Mouse (Mus musculus): Measurements from ENCODE around the gene Rnf167. TPM values are rescaled to one million over a fixed set of nuclear protein-coding genes. Genes with fewer than 3 reads are reported as not detected.

Rnf167 gene
- polyA plus RNA-seq, 1 experiment from 2014 or later: 93.4 TPM

- Histone ChIP-seq H3K9ac (no peak overlapping the region), H3K27ac (no peak overlapping the region), H3K27me3 (ENCODE audit: control insufficient read depth, insufficient read depth, low read length) (no peaks in the 10 kb centered on the region), H3K4me1 (replicated peaks; ENCODE audit: control insufficient read depth, insufficient read depth, low read length) (no peaks in the 10 kb centered on the region), H3K36me3 (replicated peaks; ENCODE audit: control insufficient read depth, insufficient read depth) (no peaks in the 10 kb centered on the region), H3K9me3 (ENCODE audit: control insufficient read depth, low read length) (no peaks in the 10 kb centered on the region), H3K4me2 (replicated peaks) (no peak overlapping the region), H3K4me3 (replicated peaks; ENCODE audit: low read length) (no peak overlapping the region)
- WGBS: 78% methylated on average over 7 of the region's 7 CpGs
- ATAC-seq (ENCODE audit: low FRiP score): no peak
- DNase-seq (ENCODE audit: low spot score): no peak
These were observed 16.9 kb upstream of the Rnf167 start for GRCm38 (mm10) chr11:70630129-70630528.

GRCm38 (mm10) chr11:70635601-70636000 lies 11.4 kb upstream of the Rnf167 start:
- ATAC-seq (ENCODE audit: low FRiP score) (no peak), DNase-seq (ENCODE audit: low spot score) (no peak)
- 86% methylated on average over 4 of the region's 4 CpGs for WGBS
- no peak overlapping the region for H3K27ac ChIP-seq
- no peak overlapping the region for H3K9ac ChIP-seq
- no peaks in the 10 kb centered on the region for H3K36me3 ChIP-seq (replicated peaks; ENCODE audit: control insufficient read depth, insufficient read depth)
- no peak overlapping the region for H3K4me2 ChIP-seq (replicated peaks)
- no peak overlapping the region for H3K4me3 ChIP-seq (replicated peaks; ENCODE audit: low read length)
- no peaks in the 10 kb centered on the region for H3K27me3 ChIP-seq (ENCODE audit: control insufficient read depth, insufficient read depth, low read length)
- H3K9me3 ChIP-seq (ENCODE audit: control insufficient read depth, low read length): no peaks in the 10 kb centered on the region
- H3K4me1 ChIP-seq (replicated peaks; ENCODE audit: control insufficient read depth, insufficient read depth, low read length): no peaks in the 10 kb centered on the region

- no peak overlapping the region for H3K4me3 ChIP-seq (replicated peaks; ENCODE audit: low read length)
- no peaks in the 10 kb centered on the region for H3K4me1 ChIP-seq (replicated peaks; ENCODE audit: control insufficient read depth, insufficient read depth, low read length)
- no peak overlapping the region for H3K4me2 ChIP-seq (replicated peaks)
- no peak for ATAC-seq (ENCODE audit: low FRiP score)
- whole genome bisulfite sequencing: 100% methylated on average over 1 of the region's 1 CpGs
- H3K36me3 ChIP-seq (replicated peaks; ENCODE audit: control insufficient read depth, insufficient read depth): peaks cover 3% of the 10 kb centered on the region; the same call in 1 of the 2 replicates
- H3K9me3 ChIP-seq (ENCODE audit: control insufficient read depth, low read length): no peaks in the 10 kb centered on the region
- H3K27ac ChIP-seq: no peak overlapping the region
- H3K27me3 ChIP-seq (ENCODE audit: control insufficient read depth, insufficient read depth, low read length): no peaks in the 10 kb centered on the region
- DNase-seq (ENCODE audit: low spot score): no peak
- H3K9ac ChIP-seq: no peak overlapping the region
These were observed 9.3 kb upstream of the Rnf167 start for GRCm38 (mm10) chr11:70637764-70638163.

- Histone ChIP-seq H3K4me1 (replicated peaks; ENCODE audit: control insufficient read depth, insufficient read depth, low read length) (no peaks in the 10 kb centered on the region), H3K36me3 (replicated peaks; ENCODE audit: control insufficient read depth, insufficient read depth) (peaks cover 8% of the 10 kb centered on the region; the same call in 1 of the 2 replicates), H3K4me2 (replicated peaks) (no peak overlapping the region), H3K27me3 (ENCODE audit: control insufficient read depth, insufficient read depth, low read length) (no peaks in the 10 kb centered on the region), H3K27ac (no peak overlapping the region), H3K9ac (no peak overlapping the region), H3K9me3 (ENCODE audit: control insufficient read depth, low read length) (no peaks in the 10 kb centered on the region), H3K4me3 (replicated peaks; ENCODE audit: low read length) (no peak overlapping the region)
- ATAC-seq (ENCODE audit: low FRiP score) (no peak), DNase-seq (ENCODE audit: low spot score) (no peak)
- WGBS: 95% methylated on average over 1 of the region's 1 CpGs
These were observed 8.7 kb upstream of the Rnf167 start for GRCm38 (mm10) chr11:70638293-70638692.

- 53% methylated on average over 5 of the region's 5 CpGs for WGBS
- Histone ChIP-seq H3K4me2 (replicated peaks) (no peak within 1 kb of the TSS), H3K9ac (no peak within 1 kb of the TSS), H3K27ac (no peak within 1 kb of the TSS), H3K4me3 (replicated peaks; ENCODE audit: low read length) (no peak within 1 kb of the TSS), H3K36me3 (replicated peaks; ENCODE audit: control insufficient read depth, insufficient read depth) (peaks cover 12% of the 10 kb centered on the region; the same call in 1 of the 2 replicates), H3K4me1 (replicated peaks; ENCODE audit: control insufficient read depth, insufficient read depth, low read length) (no peaks in the 10 kb centered on the region), H3K9me3 (ENCODE audit: control insufficient read depth, low read length) (no peaks in the 10 kb centered on the region), H3K27me3 (ENCODE audit: control insufficient read depth, insufficient read depth, low read length) (no peaks in the 10 kb centered on the region)
- DNase-seq (ENCODE audit: low spot score) (no peak), ATAC-seq (ENCODE audit: low FRiP score) (no peak)
These were observed 8.2 kb upstream of the Rnf167 start, which contains the start of gene Gp1ba for GRCm38 (mm10) chr11:70638714-70639278. Gene Gp1ba, plus strand, starts transcription at chr11:70639122.

- no peak for ATAC-seq (ENCODE audit: low FRiP score)
- Histone ChIP-seq H3K9ac (no peak overlapping the region), H3K9me3 (ENCODE audit: control insufficient read depth, low read length) (no peaks in the 10 kb centered on the region), H3K36me3 (replicated peaks; ENCODE audit: control insufficient read depth, insufficient read depth) (peaks cover 24% of the 10 kb centered on the region), H3K4me3 (replicated peaks; ENCODE audit: low read length) (no peak overlapping the region), H3K27ac (no peak overlapping the region), H3K4me1 (replicated peaks; ENCODE audit: control insufficient read depth, insufficient read depth, low read length) (no peaks in the 10 kb centered on the region; the same call in 1 of the 2 replicates), H3K27me3 (ENCODE audit: control insufficient read depth, insufficient read depth, low read length) (no peaks in the 10 kb centered on the region), H3K4me2 (replicated peaks) (no peak overlapping the region)
- WGBS: 81% methylated on average over 8 of the region's 8 CpGs
- DNase-seq (ENCODE audit: low spot score): no peak
These were observed 7.1 kb upstream of the Rnf167 start for GRCm38 (mm10) chr11:70639976-70640375.

GRCm38 (mm10) chr11:70641241-70641640 lies 5.8 kb upstream of the Rnf167 start:
- Histone ChIP-seq H3K4me1 (replicated peaks; ENCODE audit: control insufficient read depth, insufficient read depth, low read length) (peaks cover 12% of the 10 kb centered on the region), H3K9me3 (ENCODE audit: control insufficient read depth, low read length) (no peaks in the 10 kb centered on the region), H3K9ac (no peak overlapping the region), H3K4me3 (replicated peaks; ENCODE audit: low read length) (no peak overlapping the region), H3K36me3 (replicated peaks; ENCODE audit: control insufficient read depth, insufficient read depth) (peaks cover 30% of the 10 kb centered on the region), H3K27ac (no peak overlapping the region), H3K4me2 (replicated peaks) (no peak overlapping the region), H3K27me3 (ENCODE audit: control insufficient read depth, insufficient read depth, low read length) (no peaks in the 10 kb centered on the region)
- WGBS: 86% methylated on average over 7 of the region's 7 CpGs
- DNase-seq (ENCODE audit: low spot score): no peak
- no peak for ATAC-seq (ENCODE audit: low FRiP score)

GRCm38 (mm10) chr11:70643051-70643450 lies 4.0 kb upstream of the Rnf167 start:
- H3K4me1 ChIP-seq (replicated peaks; ENCODE audit: control insufficient read depth, insufficient read depth, low read length): peaks cover 17% of the 10 kb centered on the region
- no peak overlapping the region for H3K4me3 ChIP-seq (replicated peaks; ENCODE audit: low read length)
- WGBS: 96% methylated on average over 6 of the region's 6 CpGs
- H3K9ac ChIP-seq: no peak overlapping the region
- no peak overlapping the region for H3K4me2 ChIP-seq (replicated peaks)
- H3K27ac ChIP-seq: no peak overlapping the region
- no peaks in the 10 kb centered on the region for H3K27me3 ChIP-seq (ENCODE audit: control insufficient read depth, insufficient read depth, low read length)
- H3K36me3 ChIP-seq (replicated peaks; ENCODE audit: control insufficient read depth, insufficient read depth): peaks cover 30% of the 10 kb centered on the region
- ATAC-seq (ENCODE audit: low FRiP score) (no peak), DNase-seq (ENCODE audit: low spot score) (no peak)
- H3K9me3 ChIP-seq (ENCODE audit: control insufficient read depth, low read length): no peaks in the 10 kb centered on the region

GRCm38 (mm10) chr11:70644564-70645103 lies 2.4 kb upstream of the Rnf167 start:
- Histone ChIP-seq H3K4me3 (replicated peaks; ENCODE audit: low read length) (no peak overlapping the region), H3K27ac (no peak overlapping the region), H3K27me3 (ENCODE audit: control insufficient read depth, insufficient read depth, low read length) (no peaks in the 10 kb centered on the region), H3K4me1 (replicated peaks; ENCODE audit: control insufficient read depth, insufficient read depth, low read length) (peaks cover 24% of the 10 kb centered on the region), H3K9ac (no peak overlapping the region), H3K9me3 (ENCODE audit: control insufficient read depth, low read length) (no peaks in the 10 kb centered on the region), H3K36me3 (replicated peaks; ENCODE audit: control insufficient read depth, insufficient read depth) (peaks cover 45% of the 10 kb centered on the region), H3K4me2 (replicated peaks) (no peak overlapping the region)
- no peak for DNase-seq (ENCODE audit: low spot score)
- no peak for ATAC-seq (ENCODE audit: low FRiP score)
- 96% methylated on average over 8 of the region's 8 CpGs for WGBS
